Mouse (Mus musculus) cerebellum, adult 2 months (tissue): ENCODE data around the gene Commd8. TPM values are rescaled to one million over a fixed set of nuclear protein-coding genes. Genes with fewer than 3 reads are reported as not detected.

ENCODE experiments used
- DNase-seq, 2 experiments: peaks; one replicate each; pipeline ENCODE4 v3.0.0; 2021
- H3K27ac ChIP-seq: fragments of 200-500 bp; 2 replicates; pipeline ENCODE4 v1.5.1; 2012; ENCODE audit warnings: low read length, control low read depth, inconsistent platforms; ENCODE audit not compliant: insufficient read depth
- H3K27me3 ChIP-seq: fragments of 200-500 bp; 2 replicates; pipeline ENCODE4 v1.6.1; 2012; ENCODE audit warnings: inconsistent platforms, mild to moderate bottlenecking, low read length, moderate library complexity; ENCODE audit not compliant: control insufficient read depth, insufficient read depth
- H3K4me1 ChIP-seq: fragments of 200-500 bp; 2 replicates; pipeline ENCODE4 v1.6.1; 2011; ENCODE audit warnings: low read length; ENCODE audit not compliant: control insufficient read depth, insufficient read depth
- H3K4me3 ChIP-seq: fragments of 200-500 bp; replicated peaks from 2 replicates; pipeline ENCODE3; 2011; ENCODE audit warnings: mild to moderate bottlenecking, low read depth, low read length, control low read depth; ENCODE audit not compliant: insufficient read depth
- CTCF ChIP-seq: fragments of 200-500 bp; IDR thresholded peaks from 2 replicates; pipeline ENCODE4 v1.5.1; 2011; ENCODE audit warnings: low read depth, mild to moderate bottlenecking, control low read depth, low read length, moderate library complexity, borderline replicate concordance; ENCODE audit not compliant: insufficient read depth
- POLR2A ChIP-seq: fragments of 200-500 bp; IDR thresholded peaks from 2 replicates; pipeline ENCODE4 v1.6.1; 2011; ENCODE audit warnings: low read length, control low read depth, borderline replicate concordance; ENCODE audit not compliant: insufficient read depth
- WGBS: fragments of 180-500 bp; shearing (Covaris S2); methylation state at CpG from one replicate; pipeline ENCODE4 v1.1.7; 2018; 5-methylcytosine and 5-hydroxymethylcytosine counted together
- polyA plus RNA-seq: library from polyadenylated mRNA; depleted of rRNA; stranded (reverse); fragments of >200 nt; gene quantifications from 2 replicates; pipeline ENCODE4 v1.2.3, GENCODE M21; 2012

Gene Commd8
- polyA plus RNA-seq, 1 experiment: 62.1 TPM

DNA sequence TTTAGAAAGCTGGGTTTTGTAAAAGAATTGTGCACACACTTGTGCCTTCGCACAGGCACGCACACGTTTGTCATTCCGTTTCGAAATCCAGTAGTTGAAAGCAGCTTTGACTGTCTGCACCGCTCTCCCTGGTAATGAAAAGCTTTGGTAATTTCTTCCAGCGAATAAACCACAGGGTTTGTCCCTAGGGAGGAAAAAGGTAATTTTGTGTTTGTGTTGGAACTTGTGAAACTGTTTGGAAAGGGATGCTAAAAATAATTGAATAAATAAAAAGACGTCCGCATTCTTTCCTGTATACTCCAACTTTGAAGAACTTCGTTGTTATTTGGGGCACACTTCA is 35.7 kb upstream of the Commd8 start:
- WGBS: 15% methylated on average over 10 of the region's 10 CpGs
- no peak for DNase-seq
- no peaks in the 10 kb centered on the region; the same call in 1 of the 2 replicates for H3K4me1 ChIP-seq
- peak overlapping the region; percentile 61 for H3K4me3 ChIP-seq
- no peaks in the 10 kb centered on the region; the same call in 1 of the 2 replicates for H3K27me3 ChIP-seq
- TF ChIP-seq POLR2A: no peak
- no peak for TF ChIP-seq CTCF
- H3K27ac ChIP-seq: no peak overlapping the region

DNA sequence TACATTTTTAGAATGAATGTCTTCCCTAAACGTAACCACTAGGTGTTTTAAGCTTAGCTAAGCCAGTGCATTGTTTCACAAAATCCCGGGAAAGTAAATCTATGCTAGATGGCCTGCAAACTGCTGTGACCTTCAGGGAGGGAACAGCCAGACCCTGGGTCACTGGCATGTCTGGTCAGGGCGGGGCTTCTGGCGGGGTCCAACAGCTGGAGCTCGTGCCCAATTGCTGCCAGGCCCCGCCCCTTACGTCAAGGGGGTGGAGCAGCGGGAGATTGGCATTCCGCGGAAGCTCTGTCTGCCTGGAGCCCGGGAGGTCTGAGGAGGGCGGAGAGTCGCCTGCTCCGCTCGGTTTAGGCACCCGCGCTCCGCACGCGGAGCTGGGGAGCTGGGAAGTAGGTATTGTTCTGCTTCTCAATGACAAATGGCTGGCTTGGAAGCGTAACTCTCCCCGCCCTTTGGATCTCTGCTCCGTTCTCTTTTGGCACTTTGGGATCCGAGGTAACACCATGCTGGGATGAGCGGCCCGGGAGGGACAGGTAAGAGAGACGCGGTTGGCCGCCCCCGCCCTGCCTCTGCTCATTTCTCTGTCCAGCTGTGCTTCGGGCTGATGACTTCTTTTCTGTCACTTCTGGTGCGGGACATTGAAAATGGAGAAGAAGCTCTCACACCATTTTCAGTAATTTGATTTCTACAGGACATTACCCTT is 35.2 kb upstream of the Commd8 start:
- H3K27ac ChIP-seq: no peak overlapping the region
- peak; percentile 60 to 65 for DNase-seq
- TF ChIP-seq CTCF (no peak), POLR2A (no peak)
- H3K4me3 ChIP-seq: peak overlapping the region; percentile 61
- H3K4me1 ChIP-seq: no peaks in the 10 kb centered on the region; the same call in 1 of the 2 replicates
- no peaks in the 10 kb centered on the region; the same call in 1 of the 2 replicates for H3K27me3 ChIP-seq
- WGBS: 2% methylated on average over 32 of the region's 32 CpGs

DNA sequence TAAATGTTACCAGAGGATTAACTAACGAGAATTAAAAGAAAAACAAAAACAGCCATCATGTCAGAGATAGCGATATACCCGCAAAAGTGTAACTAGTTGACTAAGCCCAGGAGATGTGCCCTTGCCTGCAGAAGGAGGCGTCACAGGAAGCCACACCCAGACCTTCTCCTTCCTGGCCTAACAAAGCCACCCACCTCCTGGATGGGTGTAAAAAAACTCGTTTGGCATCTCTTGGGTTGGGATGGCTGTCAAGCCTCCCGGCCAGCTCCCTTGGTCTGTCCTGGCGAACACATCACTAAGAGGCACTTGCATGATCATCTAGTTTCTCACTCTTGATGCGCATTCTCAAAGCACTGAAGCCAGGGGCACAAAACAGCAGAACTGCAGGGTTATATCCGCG is 34.0 kb upstream of the Commd8 start:
- no peak overlapping the region for H3K4me3 ChIP-seq
- no peak for TF ChIP-seq CTCF

DNA sequence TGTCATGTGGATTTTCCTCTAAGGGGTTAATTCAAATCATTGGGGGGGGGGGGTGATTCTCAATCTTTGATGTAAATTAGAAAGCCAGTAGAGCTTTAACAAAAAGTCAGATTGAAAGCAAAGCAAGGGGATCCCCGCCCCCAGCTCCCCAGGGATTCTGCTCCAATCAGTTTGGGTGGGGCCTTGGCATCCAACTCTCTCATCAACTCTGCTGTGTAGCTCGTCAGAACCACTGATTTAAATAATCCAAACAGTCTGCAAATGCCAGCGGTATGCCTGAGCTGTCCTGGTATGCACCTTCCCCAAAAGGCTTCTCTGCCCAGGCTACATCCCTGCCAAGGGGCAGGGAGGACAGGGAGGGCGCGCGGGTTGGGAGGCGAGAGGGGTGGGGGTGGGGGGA is 33.6 kb upstream of the Commd8 start:
- Histone ChIP-seq H3K4me1 (no peaks in the 10 kb centered on the region; the same call in 1 of the 2 replicates), H3K4me3 (no peak overlapping the region), H3K27me3 (no peaks in the 10 kb centered on the region), H3K27ac (no peak overlapping the region)
- TF ChIP-seq POLR2A (no peak), CTCF (no peak)
- DNase-seq: no peak
- 26% methylated on average over 7 of the region's 7 CpGs for WGBS

More for the DNA sequence above, 34.0 kb upstream of the Commd8 start:
- no peaks in the 10 kb centered on the region for H3K27me3 ChIP-seq
- no peaks in the 10 kb centered on the region; the same call in 1 of the 2 replicates for H3K4me1 ChIP-seq
- no peak for DNase-seq
- no peak overlapping the region for H3K27ac ChIP-seq
- 55% methylated on average over 10 of the region's 10 CpGs for WGBS

DNA sequence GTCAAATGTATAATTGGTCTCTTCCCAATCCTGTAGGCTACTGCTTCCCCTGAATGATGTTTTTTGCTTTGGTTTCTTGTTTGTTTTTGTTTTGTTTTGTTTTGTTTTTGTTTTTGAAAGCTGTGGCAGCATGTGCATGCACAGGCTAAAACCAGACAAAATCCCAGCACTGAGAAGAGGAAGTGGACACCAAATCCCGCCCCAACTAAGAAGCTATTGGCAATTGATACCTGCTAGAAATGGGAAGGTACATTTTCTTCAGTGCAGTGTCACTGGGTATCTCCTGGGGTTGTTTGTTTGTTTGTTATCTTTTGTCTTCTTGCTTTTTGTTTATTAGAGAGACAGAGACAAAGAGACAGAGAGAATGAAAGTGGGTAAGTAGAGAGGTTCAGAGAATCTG is 27.5 kb upstream of the Commd8 start:
- Histone ChIP-seq H3K4me1 (no peaks in the 10 kb centered on the region), H3K4me3 (no peak overlapping the region), H3K27ac (no peak overlapping the region), H3K27me3 (no peaks in the 10 kb centered on the region)
- no peak for DNase-seq
- TF ChIP-seq POLR2A (no peak), CTCF (no peak)
- 92% methylated on average over 1 of the region's 1 CpGs for WGBS

DNA sequence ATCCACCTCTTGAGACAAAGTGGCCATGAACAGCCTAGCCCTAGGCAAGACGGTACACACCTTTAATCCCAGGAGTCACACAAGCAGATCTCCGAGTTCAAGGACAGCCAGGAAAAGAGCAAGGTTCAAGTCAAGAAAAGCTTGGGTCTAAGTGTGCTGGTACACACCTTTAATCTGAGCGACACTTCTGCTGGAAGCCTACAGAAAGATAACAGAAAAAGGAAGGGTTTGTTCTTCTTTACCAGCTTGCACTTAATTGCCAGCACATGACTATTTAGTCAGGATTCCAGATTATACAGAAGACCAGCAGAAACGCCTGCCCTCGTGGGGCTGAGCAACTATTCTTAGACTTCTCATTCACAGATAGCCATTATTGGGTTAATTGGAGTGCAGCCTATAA is 23.9 kb upstream of the Commd8 start:
- H3K27ac ChIP-seq: no peak overlapping the region
- TF ChIP-seq POLR2A: no peak
- no peak for TF ChIP-seq CTCF
- WGBS: 92% methylated on average over 5 of the region's 5 CpGs
- no peaks in the 10 kb centered on the region for H3K27me3 ChIP-seq
- H3K4me3 ChIP-seq: no peak overlapping the region
- H3K4me1 ChIP-seq: no peaks in the 10 kb centered on the region
- DNase-seq: no peak

DNA sequence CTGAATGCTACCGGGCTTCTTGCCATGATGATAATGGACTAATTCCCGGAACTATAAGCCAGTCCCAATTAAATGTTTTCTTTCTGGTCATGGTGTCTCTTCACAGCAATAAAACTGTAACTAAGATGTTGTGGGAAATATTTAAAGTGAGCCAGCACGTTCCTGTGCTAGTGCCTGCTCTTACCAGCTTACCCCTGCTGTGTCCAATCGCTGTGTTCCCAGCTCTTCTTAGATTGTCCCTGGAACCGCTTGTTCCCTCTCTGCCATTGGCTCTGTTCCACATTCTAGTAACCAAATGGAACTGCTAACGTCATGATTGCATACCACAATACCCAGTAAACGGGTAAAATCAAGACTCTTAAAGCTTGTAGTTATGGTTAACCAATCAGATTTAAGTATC is 23.2 kb upstream of the Commd8 start:
- WGBS: 30% methylated on average over 7 of the region's 7 CpGs
- no peak overlapping the region for H3K27ac ChIP-seq
- H3K27me3 ChIP-seq: no peaks in the 10 kb centered on the region
- DNase-seq: no peak
- no peaks in the 10 kb centered on the region for H3K4me1 ChIP-seq
- TF ChIP-seq POLR2A (no peak), CTCF (no peak)
- no peak overlapping the region for H3K4me3 ChIP-seq

DNA sequence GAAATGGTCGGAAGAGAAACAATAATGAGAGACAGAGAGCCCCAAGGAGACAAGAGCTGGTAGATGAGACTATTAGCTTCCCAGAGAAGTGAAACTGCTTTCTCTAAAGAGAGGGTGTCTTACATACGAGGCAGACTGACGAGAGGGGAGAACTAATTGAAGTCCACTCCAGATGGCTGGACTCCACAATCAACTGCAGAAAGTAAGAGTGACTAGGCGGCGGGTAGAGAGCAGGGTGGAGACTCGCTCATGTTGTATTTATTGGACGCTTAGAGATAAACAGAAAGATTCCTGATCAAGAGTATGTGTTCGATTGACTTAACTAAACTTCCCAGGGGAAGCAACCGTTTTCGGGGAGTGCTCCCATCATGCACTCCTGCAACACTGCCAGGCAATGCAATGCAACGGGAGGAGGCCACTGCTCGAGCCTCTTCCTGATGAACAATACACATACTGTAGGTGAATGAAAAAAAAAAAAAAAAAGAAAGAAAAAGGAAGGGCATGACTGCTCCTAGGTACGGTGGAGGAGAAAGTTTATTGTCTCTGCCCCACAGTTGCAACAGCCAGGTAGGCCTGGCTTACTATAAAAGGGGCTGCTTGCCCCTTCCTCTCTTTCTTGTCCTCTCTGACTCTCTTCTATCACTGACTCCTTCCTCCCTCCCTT is 16.6 kb upstream of the Commd8 start:
- no peaks in the 10 kb centered on the region for H3K4me1 ChIP-seq
- DNase-seq: no peak
- no peak overlapping the region for H3K4me3 ChIP-seq
- 88% methylated on average over 13 of the region's 13 CpGs for WGBS
- no peak overlapping the region for H3K27ac ChIP-seq
- TF ChIP-seq CTCF: no peak
- TF ChIP-seq POLR2A: no peak
- H3K27me3 ChIP-seq: no peaks in the 10 kb centered on the region

- TF ChIP-seq CTCF: no peak
- no peak for TF ChIP-seq POLR2A
- 87% methylated on average over 6 of the region's 6 CpGs for WGBS
Observed at GRCm38 (mm10) chr5:72183929-72184328, 15.9 kb upstream of the Commd8 start.

More at GRCm38 (mm10) chr5:72183929-72184328, 15.9 kb upstream of the Commd8 start:
- Histone ChIP-seq H3K27me3 (no peaks in the 10 kb centered on the region), H3K27ac (no peak overlapping the region), H3K4me1 (no peaks in the 10 kb centered on the region), H3K4me3 (no peak overlapping the region)
- DNase-seq: no peak
